Mouse (Mus musculus) cortical plate, adult 2 months (tissue): ENCODE data around the gene Commd1. TPM values are rescaled to one million over a fixed set of nuclear protein-coding genes. Genes with fewer than 3 reads are reported as not detected.

Experiments used
- H3K27ac ChIP-seq: fragments of 200-500 bp; 2 replicates; pipeline ENCODE4 v1.5.1; 2012; ENCODE audit warnings: low read length, control low read depth, inconsistent platforms; ENCODE audit not compliant: insufficient read depth
- H3K4me1 ChIP-seq: fragments of 200-500 bp; 2 replicates; pipeline ENCODE4 v1.6.1; 2011; ENCODE audit warnings: low read length; ENCODE audit not compliant: control insufficient read depth, insufficient read depth
- H3K4me3 ChIP-seq: fragments of 200-500 bp; 2 replicates; pipeline ENCODE4 v1.5.1; 2011; ENCODE audit warnings: mild to moderate bottlenecking, low read length, control low read depth; ENCODE audit not compliant: insufficient read depth
- CTCF ChIP-seq: fragments of 200-500 bp; IDR thresholded peaks from 2 replicates; pipeline ENCODE4 v1.5.1; 2011; ENCODE audit warnings: mild to moderate bottlenecking, control low read depth, low read length; ENCODE audit not compliant: insufficient read depth; ENCODE audit errors: extremely low read depth
- POLR2A ChIP-seq: fragments of 200-500 bp; IDR thresholded peaks from 2 replicates; pipeline ENCODE4 v1.6.1; 2011; ENCODE audit warnings: mild to moderate bottlenecking, low read length, control low read depth; ENCODE audit not compliant: insufficient read depth; ENCODE audit errors: extremely low read depth
- polyA plus RNA-seq: library from polyadenylated mRNA; depleted of rRNA; stranded (reverse); fragments of >200 nt; gene quantifications from 2 replicates; pipeline ENCODE4 v1.2.3, GENCODE M21; 2012

Commd1 gene
- polyA plus RNA-seq, 1 experiment, result 39.4 TPM

GRCm38 (mm10) chr11:22886991-22887390 is 95.2 kb downstream of the Commd1 start:
- Histone ChIP-seq H3K27ac (no peak overlapping the region), H3K4me1 (no peaks in the 10 kb centered on the region), H3K4me3 (no peak overlapping the region)
- TF ChIP-seq CTCF, result no peak
- TF ChIP-seq POLR2A, result no peak

GRCm38 (mm10) chr11:22885350-22885749 is 96.8 kb downstream of the Commd1 start:
- Histone ChIP-seq H3K4me1 (no peaks in the 10 kb centered on the region), H3K27ac (no peak overlapping the region), H3K4me3 (no peak overlapping the region)
- TF ChIP-seq CTCF (no peak), POLR2A (no peak)

GRCm38 (mm10) chr11:22883676-22884075 is 98.5 kb downstream of the Commd1 start:
- H3K4me3 ChIP-seq, result no peak overlapping the region
- TF ChIP-seq POLR2A (no peak), CTCF (no peak)
- H3K27ac ChIP-seq, result no peak overlapping the region
- H3K4me1 ChIP-seq, result no peaks in the 10 kb centered on the region

GRCm38 (mm10) chr11:22882926-22883325 is 99.3 kb downstream of the Commd1 start:
- H3K27ac ChIP-seq, result no peak overlapping the region
- no peak overlapping the region for H3K4me3 ChIP-seq
- no peaks in the 10 kb centered on the region for H3K4me1 ChIP-seq
- no peak for TF ChIP-seq CTCF
- no peak for TF ChIP-seq POLR2A

GRCm38 (mm10) chr11:22880383-22881172 is 101.6 kb downstream of the Commd1 start:
- H3K4me3 ChIP-seq, result no peak overlapping the region
- no peak for TF ChIP-seq POLR2A
- no peak for TF ChIP-seq CTCF
- H3K27ac ChIP-seq, result peak overlapping the region; percentile 71; the same call in 1 of the 2 replicates
- no peaks in the 10 kb centered on the region for H3K4me1 ChIP-seq

GRCm38 (mm10) chr11:22879645-22880044 is 102.5 kb downstream of the Commd1 start:
- H3K4me3 ChIP-seq, result no peak overlapping the region
- H3K4me1 ChIP-seq, result no peaks in the 10 kb centered on the region
- H3K27ac ChIP-seq, result no peak overlapping the region
- TF ChIP-seq CTCF, result no peak
- TF ChIP-seq POLR2A, result no peak

GRCm38 (mm10) chr11:22876680-22877330 is 105.4 kb downstream of the Commd1 start:
- Histone ChIP-seq H3K4me3 (no peak overlapping the region), H3K4me1 (peaks cover 2% of the 10 kb centered on the region; the same call in 1 of the 2 replicates), H3K27ac (no peak overlapping the region)
- TF ChIP-seq POLR2A (no peak), CTCF (no peak)

- TF ChIP-seq CTCF (no peak), POLR2A (no peak)
- no peak overlapping the region for H3K4me3 ChIP-seq
- H3K27ac ChIP-seq, result no peak overlapping the region
- H3K4me1 ChIP-seq, result peaks cover 2% of the 10 kb centered on the region; the same call in 1 of the 2 replicates
These were observed 106.9 kb downstream of the Commd1 start for GRCm38 (mm10) chr11:22875279-22875678.

GRCm38 (mm10) chr11:22874747-22875146 is 107.4 kb downstream of the Commd1 start:
- TF ChIP-seq CTCF, result no peak
- no peak for TF ChIP-seq POLR2A
- peaks cover 2% of the 10 kb centered on the region; the same call in 1 of the 2 replicates for H3K4me1 ChIP-seq
- no peak overlapping the region for H3K4me3 ChIP-seq
- no peak overlapping the region for H3K27ac ChIP-seq
